In the genomic region with DNA sequence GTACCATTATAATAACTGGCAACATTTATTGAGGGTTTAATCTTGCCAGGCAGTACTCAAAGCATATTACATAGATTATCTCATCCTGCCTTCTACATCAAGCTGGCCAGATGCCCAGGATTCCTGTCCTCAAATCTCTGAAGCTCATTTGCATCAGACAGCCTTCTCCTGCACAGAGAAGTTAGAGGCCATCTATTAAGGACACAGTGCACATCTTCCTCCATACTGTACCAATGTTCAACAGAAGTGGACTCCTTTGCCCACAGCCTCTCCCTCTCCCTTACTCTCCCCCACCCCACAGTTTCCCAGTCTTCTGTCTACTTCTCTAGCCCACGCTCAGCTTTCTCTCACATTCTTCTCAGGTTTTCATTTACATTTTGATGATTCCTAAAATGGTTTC, we compare ENCODE assay signal across 12 mouse cellular contexts.
DNase-seq lines count a peak whose midpoint lies in the region; ATAC-seq and TF ChIP-seq lines count a peak whose summit lies in the region.
"Had no signal": no experiment of that assay in that cellular context is flagged by ENCODE, and none has a peak within 500 bp of the region (broad histone marks: within the 10 kb centered on the region; RNA-seq: fewer than 3 reads in every experiment).

No protein-coding gene starts in this region.

- no peak overlapping the region for H3K27ac ChIP-seq in hindbrain, postnatal 0 days
- no peak overlapping the region for H3K27ac ChIP-seq in hindbrain, embryonic 16.5 days (ENCODE audit: low read depth, low read length)
- H3K27ac ChIP-seq in stomach, embryonic 14.5 days (ENCODE audit: low read length), result no peak overlapping the region
- no peak overlapping the region for H3K27ac ChIP-seq in stomach, postnatal 0 days (replicated peaks)
- H3K27ac ChIP-seq: limb, embryonic 15.5 days had no signal

- no peak overlapping the region for H3K9ac ChIP-seq in hindbrain, postnatal 0 days (replicated peaks; ENCODE audit: low read length)
- no peak overlapping the region for H3K9ac ChIP-seq in hindbrain, embryonic 16.5 days (ENCODE audit: low read depth, low read length)
- no peak overlapping the region for H3K9ac ChIP-seq in stomach, embryonic 14.5 days (replicated peaks; ENCODE audit: low read depth, low read length)
- H3K9ac ChIP-seq in stomach, postnatal 0 days (ENCODE audit: low read length), result no peak overlapping the region
- H3K9ac ChIP-seq: heart, embryonic 13.5 days; limb, embryonic 15.5 days had no signal

- DNase-seq in hindbrain, postnatal 0 days (ENCODE audit: low spot score), result peak; percentile 43
- DNase-seq in stomach, postnatal 0 days (ENCODE audit: low spot score), result no peak
- peak; percentile 43 to 78 for DNase-seq in left cerebral cortex, postnatal 25 days (ENCODE audit: low spot score in 2 of 2)
- no peak for DNase-seq in adrenal gland, postnatal 14 days
- DNase-seq: lung, postnatal 14 days; thymus, postnatal 4 days had no signal

- H3K4me3 ChIP-seq in hindbrain, postnatal 0 days (ENCODE audit: low read length), result no peak overlapping the region
- H3K4me3 ChIP-seq in hindbrain, embryonic 16.5 days (ENCODE audit: low read length), result no peak overlapping the region
- no peak overlapping the region for H3K4me3 ChIP-seq in stomach, embryonic 14.5 days (ENCODE audit: low read depth, low read length)
- H3K4me3 ChIP-seq in stomach, postnatal 0 days (ENCODE audit: low read depth, low read length), result no peak overlapping the region
- H3K4me3 ChIP-seq: heart, embryonic 13.5 days; limb, embryonic 15.5 days had no signal

- intact Hi-C loops in left cerebral cortex, postnatal 25 days (cut with DNase I), result no loop called here

- no peak overlapping the region for H3K4me2 ChIP-seq in hindbrain, postnatal 0 days (ENCODE audit: low read depth, low read length)
- H3K4me2 ChIP-seq in hindbrain, embryonic 16.5 days (ENCODE audit: low read length), result no peak overlapping the region
- no peak overlapping the region for H3K4me2 ChIP-seq in stomach, embryonic 14.5 days (replicated peaks; ENCODE audit: low read depth, low read length)
- H3K4me2 ChIP-seq in stomach, postnatal 0 days (replicated peaks; ENCODE audit: low read depth), result no peak overlapping the region
- H3K4me2 ChIP-seq: heart, embryonic 13.5 days; limb, embryonic 15.5 days had no signal

- no peak for TF ChIP-seq CTCF in hindbrain, postnatal 0 days (IDR thresholded peaks at IDR 0.05; ENCODE audit: low read depth)
- no peak for TF ChIP-seq CTCF in stomach, postnatal 0 days (IDR thresholded peaks at IDR 0.05; ENCODE audit: low read depth)

- H3K27me3 ChIP-seq in hindbrain, postnatal 0 days (ENCODE audit: insufficient read depth, low read length), result no peaks in the 10 kb centered on the region
- no peaks in the 10 kb centered on the region for H3K27me3 ChIP-seq in hindbrain, embryonic 16.5 days (replicated peaks; ENCODE audit: control insufficient read depth, insufficient read depth, low read length)
- no peaks in the 10 kb centered on the region for H3K27me3 ChIP-seq in stomach, embryonic 14.5 days (ENCODE audit: control insufficient read depth, insufficient read depth, low read length)
- H3K27me3 ChIP-seq in stomach, postnatal 0 days (ENCODE audit: control insufficient read depth, insufficient read depth, low read length), result no peaks in the 10 kb centered on the region
- H3K27me3 ChIP-seq: limb, embryonic 15.5 days had no signal

- H3K4me1 ChIP-seq in hindbrain, postnatal 0 days (ENCODE audit: insufficient read depth, low read length), result no peaks in the 10 kb centered on the region
- no peaks in the 10 kb centered on the region for H3K4me1 ChIP-seq in hindbrain, embryonic 16.5 days (ENCODE audit: control insufficient read depth, insufficient read depth, low read depth, low read length)
- H3K4me1 ChIP-seq in stomach, embryonic 14.5 days (ENCODE audit: control insufficient read depth, insufficient read depth, low read length), result no peaks in the 10 kb centered on the region
- H3K4me1 ChIP-seq in stomach, postnatal 0 days (replicated peaks; ENCODE audit: control insufficient read depth, insufficient read depth), result no peaks in the 10 kb centered on the region
- H3K4me1 ChIP-seq: limb, embryonic 15.5 days had no signal

- H3K36me3 ChIP-seq in hindbrain, postnatal 0 days (ENCODE audit: insufficient read depth, low read length), result no peaks in the 10 kb centered on the region
- no peaks in the 10 kb centered on the region for H3K36me3 ChIP-seq in hindbrain, embryonic 16.5 days (ENCODE audit: control insufficient read depth, insufficient read depth, low read length)
- H3K36me3 ChIP-seq in stomach, embryonic 14.5 days (ENCODE audit: control insufficient read depth, insufficient read depth, low read length), result no peaks in the 10 kb centered on the region
- H3K36me3 ChIP-seq in stomach, postnatal 0 days (ENCODE audit: control insufficient read depth, insufficient read depth, low read length), result no peaks in the 10 kb centered on the region
- H3K36me3 ChIP-seq: heart, embryonic 13.5 days; limb, embryonic 15.5 days had no signal

- no peaks in the 10 kb centered on the region for H3K9me3 ChIP-seq in hindbrain, postnatal 0 days (ENCODE audit: low read length)
- no peaks in the 10 kb centered on the region for H3K9me3 ChIP-seq in hindbrain, embryonic 16.5 days (ENCODE audit: control insufficient read depth, low read length)
- H3K9me3 ChIP-seq in stomach, embryonic 14.5 days (ENCODE audit: control insufficient read depth, low read depth, low read length), result no peaks in the 10 kb centered on the region
- H3K9me3 ChIP-seq in stomach, postnatal 0 days (ENCODE audit: control insufficient read depth, low read length), result no peaks in the 10 kb centered on the region
- H3K9me3 ChIP-seq: heart, embryonic 13.5 days; limb, embryonic 15.5 days had no signal

- WGBS in hindbrain, postnatal 0 days, result 84% methylated on average over 1 of the region's 1 CpGs
- 87% methylated on average over 1 of the region's 1 CpGs for WGBS in hindbrain, embryonic 16.5 days
- 83% methylated on average over 1 of the region's 1 CpGs for WGBS in stomach, embryonic 14.5 days
- WGBS in stomach, postnatal 0 days, result 91% methylated on average over 1 of the region's 1 CpGs

- TF ChIP-seq EP300 in stomach, postnatal 0 days (optimal IDR thresholded peaks at IDR 0.05), result no peak

- no peak for ATAC-seq in hindbrain, postnatal 0 days
- no peak for ATAC-seq in hindbrain, embryonic 16.5 days
- 0 out of 2 replicates have a peak, but pooled peaks have one; percentile 37 for ATAC-seq in stomach, embryonic 14.5 days (ENCODE audit: insufficient number of reproducible peaks, insufficient read depth, low FRiP score, low read depth)
- ATAC-seq in stomach, postnatal 0 days (ENCODE audit: low FRiP score, low TSS enrichment), result no peak
- ATAC-seq in erythroblast, adult 5-6 weeks (replicated peaks; ENCODE audit: low FRiP score, poor library complexity, severe bottlenecking), result no peak
- ATAC-seq: activated CD4-positive, CD25-positive, alpha-beta regulatory T cell, adult 4 months had no signal

Comparison
In these comparisons a context has a peak if more than half of its experiments do, and no peak if none do; other contexts are left out.
1. DNase-seq: peak in hindbrain, postnatal 0 days (single experiment) and left cerebral cortex, postnatal 25 days (2 of 2); none in stomach, postnatal 0 days (single experiment) and adrenal gland, postnatal 14 days (single experiment).